Mouse (Mus musculus) stomach, postnatal 0 days (tissue): Measurements from ENCODE around the gene Sept10.

Source experiments
- CTCF ChIP-seq: IDR thresholded peaks from 2 replicates; pipeline ENCODE4 v1.5.1; 2016; ENCODE audit warnings: antibody characterized with exemption, low read depth, mild to moderate bottlenecking, moderate library complexity
- EP300 ChIP-seq: optimal IDR thresholded peaks from 2 replicates; pipeline ENCODE3; 2016; ENCODE audit warnings: antibody characterized with exemption

- no peak for TF ChIP-seq EP300
- TF ChIP-seq CTCF = no peak
These were observed 106.0 kb downstream of the Sept10 start for GRCm38 (mm10) chr10:59115691-59116090.
